Mouse (Mus musculus) erythroblast, embryonic 14.5 days (primary cell): Measurements from ENCODE around the gene Slc19a1.

Experiments used
- GATA1 ChIP-seq: IDR thresholded peaks from 2 replicates; pipeline ENCODE4 v1.6.1; 2012; ENCODE audit warnings: low read length, inconsistent platforms, mixed read lengths
- TAL1 ChIP-seq: IDR thresholded peaks from 3 replicates; pipeline ENCODE4 v1.6.1; 2012; ENCODE audit warnings: low read length, inconsistent platforms, mixed read lengths

DNA sequence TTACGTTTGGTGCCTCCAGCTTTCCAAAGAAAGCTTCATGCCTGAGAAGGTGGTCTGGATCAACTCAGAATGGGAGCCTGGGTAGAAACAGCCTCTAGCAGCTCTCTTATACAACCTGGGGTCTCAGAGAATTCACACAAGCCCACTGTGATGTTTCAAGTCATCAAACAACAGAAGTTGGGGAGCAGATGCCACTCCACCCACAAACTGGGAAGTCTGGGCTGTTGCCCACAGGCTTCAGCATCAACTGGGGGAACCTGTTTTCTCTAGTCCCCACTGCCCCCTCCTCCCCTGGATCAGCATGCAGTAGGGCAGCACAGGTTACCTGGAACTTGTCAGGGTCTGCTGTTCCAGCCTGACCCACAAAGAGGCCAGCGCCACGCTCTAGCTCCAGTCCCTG is 63.6 kb downstream of the Slc19a1 start:
- no peak for TF ChIP-seq GATA1
- no peak for TF ChIP-seq TAL1
